Mouse (Mus musculus) small intestine, adult 10 weeks (tissue): ENCODE measurements around the gene Clcn7. TPM values are rescaled to one million over a fixed set of nuclear protein-coding genes. Genes with fewer than 3 reads are reported as not detected.

Experiments used
- polyA plus RNA-seq: library from polyadenylated mRNA; stranded (reverse); fragments of 350-450 nt; fragmentation: Illumina TruSeq; extraction: RNeasy Lipid Tissue Mini Kit (QIAGEN cat#74804); gene quantifications from one replicate; pipeline ENCODE4 v1.2.3, GENCODE M21; 2014; ENCODE audit warnings: low replicate concordance

Gene Clcn7
- 2.5 TPM for polyA plus RNA-seq

DNA sequence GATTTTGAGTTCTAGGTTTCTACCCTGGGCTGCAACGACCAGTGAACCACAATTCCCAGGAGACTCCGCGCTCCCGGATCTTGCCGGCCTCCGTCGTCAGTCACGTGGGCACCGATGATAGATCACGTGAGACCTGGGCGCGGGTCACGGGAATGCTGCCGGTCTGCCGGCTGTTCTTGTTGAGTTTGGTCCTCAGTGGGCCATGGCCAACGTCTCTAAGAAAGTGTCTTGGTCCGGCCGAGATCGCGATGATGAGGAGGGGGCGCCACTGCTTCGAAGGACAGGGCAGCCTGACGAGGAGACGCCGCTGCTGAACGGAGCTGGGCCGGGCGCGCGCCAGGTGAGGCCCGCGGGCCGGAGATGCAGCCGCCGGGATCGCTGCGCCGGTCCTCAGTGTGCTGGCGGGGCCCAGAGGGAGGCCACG, at the start of gene Clcn7:
TSS of gene Clcn7 (plus strand) at position 117 of the 424 bp plus-strand sequence.

DNA sequence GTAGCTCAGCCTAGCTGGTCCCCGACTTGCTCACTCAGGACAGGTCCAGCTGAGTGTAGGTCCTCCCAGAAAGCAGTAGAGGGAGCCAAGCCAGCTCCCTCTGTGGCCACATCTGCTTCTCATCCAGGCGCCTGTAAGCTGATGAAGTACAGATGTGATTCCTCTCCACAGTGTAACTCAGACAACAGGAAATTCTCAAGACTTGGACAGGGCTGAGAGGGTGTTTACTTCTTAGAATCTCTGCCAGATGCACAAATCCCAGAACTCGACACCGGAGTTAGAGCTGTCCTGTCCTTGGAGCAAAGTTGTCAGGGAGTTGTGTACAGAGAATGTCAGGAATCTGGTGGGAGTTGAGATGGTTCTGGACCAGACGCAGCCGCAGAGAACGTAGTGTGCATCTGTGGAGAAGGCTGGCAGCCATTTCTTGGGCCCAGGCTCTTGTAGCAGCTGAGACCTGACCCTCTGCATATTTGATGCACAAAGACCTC, 49.7 kb upstream of the Clcn7 start, which contains the start of gene Tmem204:
TSS of gene Tmem204 (minus strand) at position 148 of the 488 bp plus-strand sequence.

DNA sequence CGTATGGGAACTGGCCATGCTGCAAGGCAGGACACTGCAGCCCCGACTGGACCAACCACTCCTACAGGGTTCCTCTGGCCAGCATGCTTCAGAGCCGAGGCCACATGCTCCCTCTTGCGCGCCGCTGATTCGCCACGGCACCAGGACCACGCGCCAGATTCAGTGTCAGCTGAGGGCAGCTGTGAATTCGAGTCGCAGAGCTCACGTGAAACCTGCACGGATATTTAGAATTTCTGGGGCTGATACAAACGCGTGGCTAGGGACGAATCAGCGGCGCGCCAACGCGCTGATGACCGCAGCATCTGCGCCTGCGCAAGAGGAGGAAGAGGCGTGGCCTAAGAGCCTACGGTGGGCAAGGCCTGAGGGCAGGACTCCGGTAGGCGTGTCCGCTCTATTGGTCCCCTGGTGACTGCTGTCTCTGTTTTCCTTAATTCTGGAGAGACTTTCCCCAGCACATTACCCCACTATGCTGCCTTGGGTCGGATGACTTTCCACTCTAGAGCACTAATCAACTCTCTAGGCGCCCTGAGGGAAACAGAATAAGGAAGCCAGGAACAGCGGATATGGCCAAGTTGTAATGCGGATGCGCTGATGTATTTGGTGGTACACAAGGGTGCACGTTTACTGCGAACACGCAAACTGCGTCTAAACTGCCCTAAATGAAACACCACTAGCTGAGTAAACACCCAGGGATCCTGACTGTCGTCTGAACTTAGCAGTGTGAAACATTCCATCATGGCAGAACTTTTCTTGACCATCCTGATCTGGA, 17.3 kb upstream of the Clcn7 start, which contains the start of gene Telo2:
TSS of gene Telo2 (minus strand) at position 304 of the 769 bp plus-strand sequence.

DNA sequence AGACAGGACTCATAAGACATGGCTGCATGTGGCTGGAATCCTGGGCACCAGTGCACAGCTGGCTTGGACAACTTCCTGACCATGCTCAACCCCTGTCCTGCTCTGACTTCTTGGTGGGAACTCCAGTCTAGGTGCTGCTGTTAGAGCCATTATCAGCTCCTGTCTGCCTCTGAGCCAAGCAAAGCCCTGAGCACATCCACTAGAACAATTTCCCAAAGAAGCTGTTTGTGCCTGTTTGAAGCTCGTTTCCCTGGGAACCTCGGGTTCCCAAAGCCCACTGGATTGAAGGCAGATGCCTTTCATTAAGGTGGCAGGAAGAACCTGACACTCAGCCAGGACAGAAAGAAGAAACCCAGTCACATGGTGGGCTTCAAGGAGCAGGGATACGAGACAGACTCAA, 12.8 kb upstream of the Clcn7 start, which contains the start of gene Ptx4:
TSS of gene Ptx4 (plus strand) at position 355 of the 400 bp plus-strand sequence.

DNA sequence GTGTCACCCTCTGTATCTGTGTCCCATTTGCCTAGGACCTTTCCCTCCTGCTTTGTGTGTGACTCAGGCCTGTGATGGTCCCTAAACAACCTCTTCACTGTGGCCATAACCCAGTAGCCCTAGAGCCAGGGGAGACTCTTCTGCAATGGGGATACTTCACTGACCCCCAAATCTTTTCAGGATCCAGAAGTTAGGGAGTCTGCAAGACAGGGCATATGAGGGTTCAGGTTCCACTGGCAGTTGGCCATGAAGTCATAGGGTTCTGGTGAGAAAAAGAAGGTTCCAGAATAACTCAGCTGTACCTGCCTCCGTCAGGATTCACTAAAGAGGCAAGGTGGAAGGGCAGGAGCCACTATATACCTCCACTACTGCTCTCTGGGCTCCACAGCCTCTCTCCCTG, 29.0 kb downstream of the Clcn7 start, which contains the start of gene Ccdc154:
TSS of gene Ccdc154 (plus strand) at position 301 of the 400 bp plus-strand sequence.

DNA sequence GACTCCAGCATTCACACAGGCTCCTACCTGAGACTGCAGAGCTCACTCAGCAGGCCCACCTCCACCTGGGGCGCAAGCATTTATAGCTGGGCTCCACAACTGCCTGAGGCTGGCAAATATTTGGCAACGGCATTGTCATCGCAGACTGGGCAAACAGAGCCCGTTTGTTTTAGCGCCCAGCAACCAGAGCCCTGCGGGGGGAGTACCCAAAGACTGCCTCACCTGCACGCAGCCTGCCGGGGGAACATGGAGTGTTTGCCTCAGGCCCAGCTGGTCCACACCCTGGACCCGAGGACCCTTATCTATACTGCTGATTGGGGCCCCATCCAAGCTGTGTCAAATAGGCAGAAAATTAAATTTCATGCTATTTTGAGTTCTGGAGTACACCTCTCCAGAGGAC, 42.2 kb downstream of the Clcn7 start, which contains the start of gene Gm38655:
TSS of gene Gm38655 (minus strand) at position 61 of the 400 bp plus-strand sequence.

DNA sequence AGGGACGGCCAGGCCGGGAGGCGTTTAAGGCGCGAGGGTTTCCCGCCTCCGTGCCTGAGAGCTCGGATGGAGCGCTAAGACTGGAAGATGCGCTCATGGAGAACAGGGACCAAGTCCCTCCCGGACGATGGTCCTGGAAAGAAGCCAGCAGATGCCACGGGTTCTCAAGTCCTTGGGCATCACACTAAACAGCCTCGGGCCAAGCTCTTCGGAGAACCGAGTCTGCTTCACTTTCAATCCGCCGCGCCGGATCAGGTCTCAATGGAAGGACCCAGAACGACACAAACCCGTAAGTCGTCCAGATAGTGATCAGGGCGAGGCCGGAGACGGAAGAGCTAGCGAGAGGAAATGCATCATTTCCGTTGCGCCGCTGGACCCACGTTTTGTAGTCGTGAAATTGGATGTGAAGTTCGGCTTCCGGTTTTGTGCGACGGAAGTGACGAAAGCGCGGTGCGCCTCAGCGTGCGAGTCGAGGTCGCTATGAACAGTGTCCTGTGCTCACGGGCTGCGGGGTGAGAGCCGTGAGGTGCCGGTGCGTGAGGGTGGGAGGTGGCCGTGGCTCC, 51.0 kb downstream of the Clcn7 start, which contains the start of gene BC003965:
TSS of gene BC003965 (plus strand) at position 426 of the 563 bp plus-strand sequence.

DNA sequence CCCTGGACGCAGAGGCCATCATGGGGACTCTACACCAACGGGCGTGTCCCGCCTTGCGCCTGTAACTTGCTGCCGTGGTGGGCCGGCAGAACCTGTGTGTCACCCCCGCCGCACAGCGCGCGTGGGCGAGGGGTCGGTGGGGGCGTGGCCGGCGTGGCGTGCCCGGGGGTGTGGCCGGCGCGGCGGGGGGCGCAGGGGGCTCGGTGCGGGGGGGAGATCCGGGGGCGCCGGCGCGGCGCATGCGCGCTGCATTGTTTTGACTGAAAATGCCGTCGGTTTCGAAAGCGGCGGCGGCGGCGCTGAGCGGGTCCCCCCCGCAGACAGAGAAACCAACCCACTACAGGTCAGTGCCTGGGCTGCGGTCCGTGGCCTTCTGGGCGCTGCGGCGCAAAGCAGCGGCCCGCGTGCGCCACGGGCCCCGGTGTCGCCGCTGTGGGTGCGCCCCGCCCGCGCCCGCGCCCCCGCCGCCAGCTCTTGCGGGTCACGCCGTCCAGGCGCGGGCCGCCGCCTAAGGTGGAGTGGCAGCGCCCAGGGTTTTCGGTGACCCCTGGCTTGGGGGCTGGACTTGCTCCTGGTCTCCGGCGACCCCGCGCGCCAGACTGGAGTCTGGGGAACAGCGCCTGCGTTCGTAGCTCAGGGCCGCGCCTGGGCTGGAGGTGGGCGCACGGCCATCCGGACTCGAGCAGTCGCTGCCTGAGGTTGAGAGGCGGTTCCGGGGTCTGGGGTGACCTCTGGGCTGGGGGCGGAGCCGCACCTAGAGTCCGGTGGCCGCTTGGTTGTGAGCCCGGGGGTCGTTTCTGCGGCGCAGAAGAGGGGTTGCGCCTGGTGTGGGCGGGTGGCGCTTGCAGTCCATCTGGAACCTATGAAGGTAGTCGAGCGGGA, 55.2 kb downstream of the Clcn7 start, which contains the start of gene Unkl:
TSS of gene Unkl (plus strand) at position 248 of the 882 bp plus-strand sequence.

Other genes with a start within 250 kb of the Clcn7 start
- gene Nubp2, start 247.0 kb upstream of the Clcn7 start, polyA plus RNA-seq, result 1.6 TPM
- gene Spsb3, start 246.7 kb upstream of the Clcn7 start, polyA plus RNA-seq, result not detected
- gene Eme2, start 238.3 kb upstream of the Clcn7 start, polyA plus RNA-seq, result 1.1 TPM
- not detected for gene Mrps34, start 238.3 kb upstream of the Clcn7 start, polyA plus RNA-seq
- gene Nme3, start 236.9 kb upstream of the Clcn7 start, polyA plus RNA-seq, result 0.71 TPM
- gene Mapk8ip3, start 196.4 kb upstream of the Clcn7 start, polyA plus RNA-seq, result 3.5 TPM
- 65.7 TPM for gene Jpt2, start 172.7 kb upstream of the Clcn7 start, polyA plus RNA-seq
- 7.6 TPM for gene Cramp1l, start 117.6 kb upstream of the Clcn7 start, polyA plus RNA-seq
- gene Ift140, start 117.3 kb upstream of the Clcn7 start, polyA plus RNA-seq, result 3.7 TPM
- gene Tmem204, start 49.8 kb upstream of the Clcn7 start, polyA plus RNA-seq, result 2.1 TPM
- 0.11 TPM for gene Telo2, start 17.4 kb upstream of the Clcn7 start, polyA plus RNA-seq
- not detected for gene Ptx4, start 12.6 kb upstream of the Clcn7 start, polyA plus RNA-seq
- not detected for gene Ccdc154, start 29.1 kb downstream of the Clcn7 start, polyA plus RNA-seq
- not detected for gene Gm38655, start 42.1 kb downstream of the Clcn7 start, polyA plus RNA-seq
- 14.3 TPM for gene BC003965, start 51.2 kb downstream of the Clcn7 start, polyA plus RNA-seq
- gene Unkl, start 55.0 kb downstream of the Clcn7 start, polyA plus RNA-seq, result 19.8 TPM
- gene Gnptg, start 106.7 kb downstream of the Clcn7 start, polyA plus RNA-seq, result 8.7 TPM
- 2.1 TPM for gene Tsr3, start 106.8 kb downstream of the Clcn7 start, polyA plus RNA-seq
- gene Baiap3, start 123.0 kb downstream of the Clcn7 start, polyA plus RNA-seq, result 0.33 TPM
- gene Ube2i, start 141.2 kb downstream of the Clcn7 start, polyA plus RNA-seq, result 184 TPM
- not detected for gene Prss34, start 165.0 kb downstream of the Clcn7 start, polyA plus RNA-seq
- gene Prss28, start 175.3 kb downstream of the Clcn7 start, polyA plus RNA-seq, result not detected
- gene Prss29, start 185.3 kb downstream of the Clcn7 start, polyA plus RNA-seq, result not detected
- not detected for gene Tpsab1, start 212.2 kb downstream of the Clcn7 start, polyA plus RNA-seq
- gene Tpsb2, start 232.9 kb downstream of the Clcn7 start, polyA plus RNA-seq, result not detected
- 1.7 TPM for gene Tpsg1, start 235.9 kb downstream of the Clcn7 start, polyA plus RNA-seq